Mouse (Mus musculus): ENCODE data around the gene Zbtb43. TPM values are rescaled to one million over a fixed set of nuclear protein-coding genes. Genes with fewer than 3 reads are reported as not detected.
A peak's percentile ranks its signal among the peaks of the same experiment; 100 is the strongest.

The Zbtb43 gene
- polyA plus RNA-seq, 1 experiment: 9.9 TPM

DNA sequence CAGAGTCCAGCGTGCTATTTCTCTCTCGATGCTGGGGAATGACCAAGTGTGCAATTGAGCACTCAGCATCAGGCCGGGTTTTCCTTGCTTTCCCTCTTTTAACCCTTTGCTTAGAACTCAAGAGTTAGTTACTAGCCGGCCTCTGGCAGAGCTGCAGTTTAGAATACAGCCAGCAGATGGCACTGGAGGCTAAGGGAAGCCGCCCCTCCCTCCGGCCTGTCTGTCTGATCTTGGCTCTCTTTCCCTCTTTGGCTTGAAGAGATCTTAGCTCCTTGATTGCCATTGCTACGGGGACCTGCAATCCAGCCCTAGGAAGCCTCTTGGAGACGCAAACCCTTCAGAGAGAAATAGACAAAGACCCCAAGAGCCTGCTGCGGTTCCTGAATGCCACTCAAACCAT, 18.5 kb upstream of the Zbtb43 start:
- TF ChIP-seq CTCF (IDR thresholded peaks at IDR 0.05; ENCODE audit: insufficient read depth, low read length): peak; percentile 91
- TF ChIP-seq POLR2A (IDR thresholded peaks at IDR 0.05; ENCODE audit: borderline replicate concordance, extremely low read depth, low read depth, low read length): no peak
- peak; percentile 75 for DNase-seq
- Histone ChIP-seq H3K4me3 (replicated peaks; ENCODE audit: extremely low read depth, low read depth, low read length) (no peak overlapping the region), H3K4me1 (ENCODE audit: control insufficient read depth, insufficient read depth, low read length) (no peaks in the 10 kb centered on the region)
- 10% methylated on average over 9 of the region's 9 CpGs for WGBS

DNA sequence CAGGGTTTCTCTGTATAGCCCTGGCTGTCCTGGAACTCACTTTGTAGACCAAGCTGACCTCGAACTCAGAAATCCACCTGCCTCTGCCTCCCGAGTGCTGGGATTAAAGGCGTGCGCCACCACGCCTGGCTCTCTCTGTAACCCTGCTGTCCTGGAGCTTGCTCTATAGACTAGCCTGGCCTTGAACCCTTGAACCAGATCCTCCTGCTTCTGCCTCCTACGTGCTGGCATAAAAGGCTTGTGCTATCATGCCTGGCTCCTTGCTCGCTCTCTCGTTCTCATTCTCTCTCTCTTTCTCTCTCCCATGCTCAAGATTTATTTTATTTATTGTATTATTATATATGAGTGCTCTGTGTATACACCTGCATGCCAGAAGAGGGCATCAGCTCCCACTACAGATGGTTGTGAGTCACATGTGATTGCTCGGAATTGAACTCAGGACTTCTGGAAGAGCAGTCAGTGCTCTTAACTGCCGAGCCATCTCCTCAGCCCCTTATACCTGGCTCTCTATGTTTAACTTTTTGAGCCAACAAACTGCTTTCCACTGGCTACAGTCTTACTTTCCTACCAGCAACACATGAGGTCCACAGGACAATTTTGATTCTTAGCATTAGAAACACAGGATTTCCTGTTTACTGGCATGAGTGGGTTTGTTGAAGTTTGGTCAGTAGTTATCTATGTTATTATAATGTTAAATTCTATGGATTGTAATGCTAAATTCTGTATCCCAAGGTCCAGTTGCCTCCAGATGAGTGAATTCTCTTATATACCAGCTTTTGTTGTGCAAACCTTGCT, 9.8 kb upstream of the Zbtb43 start:
- TF ChIP-seq CTCF (IDR thresholded peaks at IDR 0.05; ENCODE audit: insufficient read depth, low read length): no peak
- TF ChIP-seq POLR2A (IDR thresholded peaks at IDR 0.05; ENCODE audit: borderline replicate concordance, extremely low read depth, low read depth, low read length): no peak
- no peak for DNase-seq
- WGBS: 78% methylated on average over 10 of the region's 10 CpGs
- H3K4me3 ChIP-seq (replicated peaks; ENCODE audit: extremely low read depth, low read depth, low read length): no peak overlapping the region
- H3K4me1 ChIP-seq (ENCODE audit: control insufficient read depth, insufficient read depth, low read length): no peaks in the 10 kb centered on the region

DNA sequence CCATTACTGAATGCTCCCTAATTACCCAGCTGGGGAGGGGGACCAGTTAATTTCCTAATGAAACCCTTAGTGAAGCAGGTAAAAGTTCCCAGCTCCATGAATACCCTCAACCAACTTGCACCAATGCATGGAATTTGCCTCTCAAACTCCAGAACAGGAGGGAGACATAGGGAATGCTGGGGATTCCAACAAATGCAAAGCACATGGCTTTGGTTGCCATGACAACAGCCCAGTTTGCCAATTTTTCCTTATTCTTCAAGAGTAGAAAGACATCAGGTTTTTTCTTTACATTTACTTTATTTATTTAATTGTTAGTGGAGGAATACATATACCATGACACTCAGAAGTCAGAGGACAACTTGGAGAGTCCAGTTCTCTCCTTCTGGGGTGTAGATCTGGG, 7.6 kb upstream of the Zbtb43 start:
- TF ChIP-seq POLR2A (IDR thresholded peaks at IDR 0.05; ENCODE audit: borderline replicate concordance, extremely low read depth, low read depth, low read length) (no peak), CTCF (IDR thresholded peaks at IDR 0.05; ENCODE audit: insufficient read depth, low read length) (no peak)
- DNase-seq: no peak
- Histone ChIP-seq H3K4me3 (replicated peaks; ENCODE audit: extremely low read depth, low read depth, low read length) (no peak overlapping the region), H3K4me1 (ENCODE audit: control insufficient read depth, insufficient read depth, low read length) (no peaks in the 10 kb centered on the region)

DNA sequence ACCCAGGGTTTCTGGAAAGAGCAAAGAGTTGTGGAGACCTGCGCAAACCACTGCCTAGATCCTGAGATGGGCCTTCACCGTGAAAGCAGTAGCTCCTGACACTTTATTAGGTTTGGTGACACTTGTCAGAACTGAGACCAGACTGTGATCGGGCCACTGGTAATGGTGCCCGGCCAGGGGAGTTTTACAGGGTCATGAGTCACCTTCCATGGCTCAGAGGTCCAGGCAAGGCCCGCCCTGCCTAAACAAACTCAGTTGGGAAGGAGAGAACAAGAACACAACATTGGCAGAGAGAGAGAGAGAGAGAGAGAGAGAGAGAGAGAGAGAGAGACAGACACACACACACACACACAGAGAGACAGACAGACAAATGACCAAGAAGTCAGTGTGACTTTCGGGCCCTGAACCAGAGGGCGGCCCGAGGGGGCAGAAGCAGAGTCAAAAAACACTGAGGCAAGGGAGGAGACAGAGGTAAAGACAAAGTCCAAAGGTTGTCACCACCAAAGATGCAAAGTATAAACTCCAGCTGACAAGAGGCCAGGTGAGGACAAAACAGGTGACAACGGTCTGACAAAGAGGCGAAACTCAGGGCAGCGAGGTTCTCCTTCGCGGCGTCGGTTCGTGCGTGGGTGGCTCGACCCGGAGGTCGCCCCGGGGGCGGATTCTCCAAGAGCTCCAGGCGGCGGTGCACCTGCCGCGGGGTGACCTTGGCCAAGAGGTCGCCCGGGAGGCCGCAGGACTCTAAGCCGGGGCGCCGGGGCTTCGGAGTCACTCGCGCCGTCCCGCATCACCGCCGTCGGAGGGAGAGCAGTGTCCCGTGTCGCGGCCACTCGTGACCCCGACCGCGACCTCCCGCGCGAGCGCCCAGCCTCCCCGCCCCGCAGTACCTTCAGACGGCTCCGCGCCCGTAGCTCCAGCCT, 553 bp downstream of the Zbtb43 start:
- no peak for TF ChIP-seq POLR2A (IDR thresholded peaks at IDR 0.05; ENCODE audit: borderline replicate concordance, extremely low read depth, low read depth, low read length)
- no peak for TF ChIP-seq CTCF (IDR thresholded peaks at IDR 0.05; ENCODE audit: insufficient read depth, low read length)
- Histone ChIP-seq H3K4me3 (replicated peaks; ENCODE audit: extremely low read depth, low read depth, low read length) (peak overlapping the region; percentile 62), H3K4me1 (ENCODE audit: control insufficient read depth, insufficient read depth, low read length) (peaks cover 12% of the 10 kb centered on the region)
- 3% methylated on average over 57 of the region's 57 CpGs for WGBS
- peak; percentile 31 for DNase-seq

DNA sequence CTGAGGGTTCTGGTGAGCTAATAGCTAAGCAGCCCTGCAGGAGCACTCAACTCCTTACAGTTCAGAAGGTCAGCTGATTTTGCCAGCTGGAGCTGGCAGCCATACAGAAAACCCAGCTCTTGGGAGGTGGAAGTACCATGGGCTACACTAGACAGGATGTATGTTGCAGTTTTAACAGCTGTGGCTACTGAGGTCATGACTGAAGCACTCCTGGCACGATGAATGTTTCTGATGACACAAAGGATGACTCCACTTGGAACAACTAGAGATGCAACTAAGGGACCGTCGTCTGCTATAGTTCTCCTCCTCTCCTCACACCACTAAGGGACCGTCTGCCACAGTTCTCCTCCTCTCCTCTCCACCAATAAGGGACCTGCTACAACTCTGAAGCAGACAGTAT, 2.4 kb downstream of the Zbtb43 start:
- no peak for DNase-seq
- H3K4me3 ChIP-seq (replicated peaks; ENCODE audit: extremely low read depth, low read depth, low read length): no peak overlapping the region
- TF ChIP-seq POLR2A (IDR thresholded peaks at IDR 0.05; ENCODE audit: borderline replicate concordance, extremely low read depth, low read depth, low read length): no peak
- no peak for TF ChIP-seq CTCF (IDR thresholded peaks at IDR 0.05; ENCODE audit: insufficient read depth, low read length)
- WGBS: 25% methylated on average over 4 of the region's 4 CpGs
- peaks cover 12% of the 10 kb centered on the region for H3K4me1 ChIP-seq (ENCODE audit: control insufficient read depth, insufficient read depth, low read length)

DNA sequence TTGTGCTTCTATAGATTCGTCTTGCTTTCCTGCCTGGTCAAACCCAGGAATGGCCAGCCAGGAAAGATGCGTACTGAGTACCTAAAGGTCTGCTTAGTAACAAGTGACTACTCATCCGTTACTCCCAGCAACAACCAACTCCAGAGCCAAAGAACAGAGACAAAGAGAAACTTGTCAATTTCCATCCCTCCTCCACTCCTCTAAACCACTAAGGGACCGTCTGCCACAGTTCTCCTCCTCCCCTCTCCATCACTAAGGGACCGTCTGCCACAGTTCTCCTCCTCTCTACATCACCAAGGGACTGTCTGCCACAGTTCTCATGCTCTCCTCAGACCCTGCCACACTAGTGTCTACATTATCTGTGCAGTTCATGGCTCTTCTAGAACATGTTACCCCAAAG, 3.1 kb downstream of the Zbtb43 start:
- WGBS: 76% methylated on average over 5 of the region's 5 CpGs
- H3K4me1 ChIP-seq (ENCODE audit: control insufficient read depth, insufficient read depth, low read length): peaks cover 12% of the 10 kb centered on the region
- DNase-seq: no peak
- TF ChIP-seq POLR2A (IDR thresholded peaks at IDR 0.05; ENCODE audit: borderline replicate concordance, extremely low read depth, low read depth, low read length) (no peak), CTCF (IDR thresholded peaks at IDR 0.05; ENCODE audit: insufficient read depth, low read length) (no peak)
- no peak overlapping the region for H3K4me3 ChIP-seq (replicated peaks; ENCODE audit: extremely low read depth, low read depth, low read length)

DNA sequence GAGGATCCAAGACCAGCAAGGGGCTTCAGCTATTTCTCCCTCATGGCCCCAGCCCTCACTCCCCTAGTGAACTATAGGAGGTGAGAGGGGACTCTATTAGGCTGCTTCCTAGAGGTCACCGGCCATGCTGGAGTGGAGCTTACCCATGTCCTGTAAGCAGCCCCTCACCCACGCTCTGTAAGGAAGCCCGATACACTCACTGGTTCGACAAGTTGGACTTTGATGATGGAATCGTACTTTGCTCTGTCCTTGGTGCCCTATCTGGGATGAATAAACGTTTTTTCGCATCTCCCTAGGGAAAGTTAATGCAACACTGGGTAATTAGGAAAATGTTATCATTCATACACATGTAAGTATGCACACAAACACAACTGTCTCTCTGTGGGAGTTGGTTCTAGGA, 6.3 kb downstream of the Zbtb43 start:
- Histone ChIP-seq H3K4me3 (replicated peaks; ENCODE audit: extremely low read depth, low read depth, low read length) (no peak overlapping the region), H3K4me1 (ENCODE audit: control insufficient read depth, insufficient read depth, low read length) (peaks cover 8% of the 10 kb centered on the region)
- TF ChIP-seq CTCF (IDR thresholded peaks at IDR 0.05; ENCODE audit: insufficient read depth, low read length): no peak
- TF ChIP-seq POLR2A (IDR thresholded peaks at IDR 0.05; ENCODE audit: borderline replicate concordance, extremely low read depth, low read depth, low read length): no peak
- DNase-seq: no peak
- 84% methylated on average over 7 of the region's 7 CpGs for WGBS

DNA sequence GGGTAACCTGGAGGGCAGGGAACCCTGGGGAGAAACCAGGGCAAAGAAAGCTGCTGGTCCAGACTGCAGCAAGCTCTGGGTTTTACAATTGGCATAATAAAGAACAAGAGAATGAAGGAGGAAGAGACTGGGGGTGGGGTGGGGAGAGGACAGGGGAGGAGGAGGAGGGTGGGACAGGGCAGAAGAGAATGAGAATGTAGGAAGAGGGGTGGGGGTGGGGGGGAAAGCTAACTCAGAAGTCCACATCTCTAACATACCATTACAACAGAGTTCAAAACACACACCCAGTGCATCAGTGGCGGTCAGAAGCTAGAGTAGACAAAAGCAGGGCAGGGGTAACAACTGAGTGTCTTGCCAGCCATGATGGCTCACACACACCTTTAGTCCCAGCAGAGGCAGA, 7.3 kb downstream of the Zbtb43 start:
- no peak for TF ChIP-seq POLR2A (IDR thresholded peaks at IDR 0.05; ENCODE audit: borderline replicate concordance, extremely low read depth, low read depth, low read length)
- no peak for TF ChIP-seq CTCF (IDR thresholded peaks at IDR 0.05; ENCODE audit: insufficient read depth, low read length)

DNA sequence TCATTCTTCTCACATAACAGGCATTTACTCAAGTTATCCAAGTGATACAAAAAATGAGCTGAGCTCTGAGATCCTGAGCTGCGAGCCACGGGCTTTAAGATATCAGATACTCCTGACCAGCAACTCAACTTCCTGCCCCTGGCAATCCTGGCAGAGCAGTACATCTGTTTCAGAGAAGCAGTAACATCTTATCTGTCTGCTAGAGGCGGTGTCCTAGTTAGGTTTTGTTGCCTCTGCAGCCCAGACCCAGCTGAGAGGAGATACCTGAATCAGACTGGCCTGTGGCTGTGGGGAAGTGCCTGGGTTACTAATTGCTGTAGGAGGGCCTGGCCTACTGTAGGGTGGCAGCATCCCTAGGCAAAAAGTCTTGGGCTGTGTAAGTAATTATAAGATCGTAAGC, 8.7 kb downstream of the Zbtb43 start:
- Histone ChIP-seq H3K4me3 (replicated peaks; ENCODE audit: extremely low read depth, low read depth, low read length) (no peak overlapping the region), H3K4me1 (ENCODE audit: control insufficient read depth, insufficient read depth, low read length) (no peaks in the 10 kb centered on the region; the same call in 1 of the 2 replicates)
- TF ChIP-seq POLR2A (IDR thresholded peaks at IDR 0.05; ENCODE audit: borderline replicate concordance, extremely low read depth, low read depth, low read length) (no peak), CTCF (IDR thresholded peaks at IDR 0.05; ENCODE audit: insufficient read depth, low read length) (no peak)
- WGBS: 72% methylated on average over 4 of the region's 4 CpGs
- no peak for DNase-seq

More for the DNA sequence above, 7.3 kb downstream of the Zbtb43 start:
- no peak for DNase-seq
- no peak overlapping the region for H3K4me3 ChIP-seq (replicated peaks; ENCODE audit: extremely low read depth, low read depth, low read length)
- 96% methylated on average over 1 of the region's 1 CpGs for WGBS
- peaks cover 5% of the 10 kb centered on the region; the same call in 1 of the 2 replicates for H3K4me1 ChIP-seq (ENCODE audit: control insufficient read depth, insufficient read depth, low read length)
